Mouse (Mus musculus) limb, embryonic 14.5 days (tissue): ENCODE measurements at regions not wholly inside any gene's neighbourhood (a gene's known extent, or its start where the extent isn't known, plus 50 kb on each side); places are given as distances from the start of the nearest gene placed in this dataset.
A peak's percentile ranks its signal among the peaks of the same experiment; 100 is the strongest.
"Not testable (repeated sequence)": the region's sequence is repeated elsewhere in the genome, so short reads cannot be mapped to it uniquely, and the experiment has no call there.

Source experiments
- ATAC-seq: fragments of 200-750 bp; cut with Nextera tagmentation; 2 replicates; pipeline ENCODE4 v1.8.0; 2017; ENCODE audit warnings: low read depth, moderate number of reproducible peaks, moderate TSS enrichment; ENCODE audit not compliant: low FRiP score
- DNase-seq: peaks from one replicate; pipeline ENCODE4 v3.0.0-alpha.2; 2015; ENCODE audit warnings: low spot score
- H3K27ac ChIP-seq: fragments of 300-500 bp; sonication (generic); replicated peaks from 2 replicates; pipeline ENCODE4 v1.5.1; 2014; ENCODE audit warnings: low read depth, mild to moderate bottlenecking, low read length, moderate library complexity, mixed read lengths
- H3K27me3 ChIP-seq: fragments of 300-500 bp; sonication (generic); 2 replicates; pipeline ENCODE4 v1.6.1; 2014; ENCODE audit warnings: low read length, mixed read lengths; ENCODE audit not compliant: control insufficient read depth, insufficient read depth
- H3K36me3 ChIP-seq: fragments of 300-500 bp; sonication (generic); 2 replicates; pipeline ENCODE4 v1.6.1; 2014; ENCODE audit warnings: mild to moderate bottlenecking, low read length, moderate library complexity, mixed read lengths; ENCODE audit not compliant: control insufficient read depth, insufficient read depth
- H3K4me1 ChIP-seq: fragments of 300-500 bp; sonication (generic); 2 replicates; pipeline ENCODE4 v1.6.1; 2014; ENCODE audit warnings: antibody characterized with exemption, low read length, mixed read lengths; ENCODE audit not compliant: control insufficient read depth, insufficient read depth
- H3K4me2 ChIP-seq: fragments of 300-500 bp; sonication (generic); replicated peaks from 2 replicates; pipeline ENCODE4 v1.6.1; 2014; ENCODE audit warnings: low read depth, mild to moderate bottlenecking, low read length, moderate library complexity; ENCODE audit not compliant: severe bottlenecking
- H3K4me3 ChIP-seq: fragments of 300-500 bp; sonication (generic); replicated peaks from 2 replicates; pipeline ENCODE4 v1.5.1; 2014; ENCODE audit warnings: low read length
- H3K9ac ChIP-seq: fragments of 300-500 bp; sonication (generic); 2 replicates; pipeline ENCODE4 v1.6.1; 2014; ENCODE audit warnings: mild to moderate bottlenecking, low read depth, low read length, moderate library complexity; ENCODE audit not compliant: severe bottlenecking
- H3K9me3 ChIP-seq: fragments of 300-500 bp; sonication (generic); 2 replicates; pipeline ENCODE4 v1.6.1; 2016; ENCODE audit warnings: low read length; ENCODE audit not compliant: control insufficient read depth
- POLR2A ChIP-seq: fragments of 200-500 bp; IDR thresholded peaks from 2 replicates; pipeline ENCODE4 v1.8.0; 2012; ENCODE audit warnings: inconsistent platforms, mild to moderate bottlenecking, moderate library complexity, borderline replicate concordance; ENCODE audit not compliant: insufficient read depth, insufficient read length; ENCODE audit errors: extremely low read depth
- WGBS: fragments of 180-500 bp; shearing (Covaris S2); extraction: QIAGEN DNeasy Blood & Tissue Kit; methylation state at CpG from one replicate; pipeline ENCODE4 v1.1.7; 2014; 5-methylcytosine and 5-hydroxymethylcytosine counted together

DNA sequence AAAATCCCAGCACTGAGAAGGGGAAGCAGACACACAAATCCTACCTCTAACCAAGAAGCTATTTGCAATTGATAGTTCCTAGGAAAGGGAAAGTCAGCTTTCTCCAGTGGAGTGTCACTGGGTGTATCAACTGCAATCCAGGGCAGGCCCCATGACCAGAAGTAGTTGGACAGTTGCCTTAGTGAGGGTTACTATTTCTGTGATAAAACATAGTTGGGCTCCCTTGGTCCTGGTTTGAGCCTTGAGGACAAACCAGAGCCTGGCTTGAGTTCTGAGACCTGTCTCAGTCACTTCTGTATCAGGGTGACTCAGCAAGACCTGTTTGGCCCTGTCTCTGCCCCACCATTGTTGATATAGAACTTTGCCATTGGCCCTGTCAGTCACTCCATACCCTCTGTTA lies 384.3 kb downstream of the Fut8 start:
- no peak overlapping the region for H3K9ac ChIP-seq
- no peaks in the 10 kb centered on the region for H3K9me3 ChIP-seq
- no peak for ATAC-seq
- no peak overlapping the region for H3K4me3 ChIP-seq
- H3K4me1 ChIP-seq, result no peaks in the 10 kb centered on the region
- no peak for TF ChIP-seq POLR2A
- no peak overlapping the region for H3K4me2 ChIP-seq
- H3K27ac ChIP-seq, result no peak overlapping the region
- no peaks in the 10 kb centered on the region for H3K36me3 ChIP-seq
- DNase-seq, result no peak
- no peaks in the 10 kb centered on the region for H3K27me3 ChIP-seq

DNA sequence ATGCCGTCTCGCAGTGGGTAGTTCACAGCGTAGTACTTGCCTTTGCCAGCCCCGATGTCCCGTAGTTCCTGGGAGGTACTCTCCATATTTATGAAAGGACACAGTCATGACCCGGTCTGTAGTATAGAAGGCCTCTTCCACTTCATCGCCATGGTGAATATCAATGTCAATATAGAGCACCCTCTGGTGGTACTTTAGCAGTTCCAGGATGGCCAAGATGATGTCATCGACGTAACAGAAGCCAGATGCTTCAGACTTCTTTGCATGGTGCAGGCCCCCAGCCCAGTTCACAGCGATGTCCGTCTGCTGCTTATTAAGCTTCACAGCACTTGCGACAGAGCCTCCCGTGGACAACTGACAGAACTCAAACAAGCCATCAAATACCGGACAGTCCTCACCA lies 386.4 kb downstream of the Fut8 start:
- 83% methylated on average over 13 of the region's 14 CpGs for WGBS
- not testable (repeated sequence) for H3K27ac ChIP-seq

DNA sequence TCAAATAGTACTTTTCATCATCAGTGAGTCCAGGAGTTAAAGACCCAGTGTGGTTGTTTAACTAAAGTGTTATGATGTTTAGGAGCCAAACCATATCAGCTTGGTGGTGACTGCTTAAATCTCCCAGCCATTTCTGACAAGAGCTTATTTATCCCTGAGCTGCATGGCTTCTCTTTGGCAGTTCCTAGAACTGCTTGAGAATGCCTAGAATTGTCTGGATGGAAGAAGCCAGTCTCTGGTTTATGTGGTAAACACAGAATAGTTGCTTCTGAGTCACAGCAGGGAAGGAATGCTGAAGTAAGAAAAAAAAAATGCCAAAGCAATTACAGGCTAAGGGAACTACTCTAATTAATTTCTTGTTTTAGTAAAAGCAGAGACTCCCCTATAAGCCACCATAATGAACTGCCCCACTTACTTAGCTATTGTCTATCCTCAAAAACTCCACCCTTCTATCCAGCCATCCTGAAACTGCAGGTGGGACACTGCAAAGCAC lies 390.5 kb downstream of the Fut8 start:
- H3K9me3 ChIP-seq, result no peaks in the 10 kb centered on the region
- no peak for TF ChIP-seq POLR2A
- H3K27me3 ChIP-seq, result no peaks in the 10 kb centered on the region
- H3K4me1 ChIP-seq, result no peaks in the 10 kb centered on the region
- H3K36me3 ChIP-seq, result no peaks in the 10 kb centered on the region
- no peak overlapping the region for H3K9ac ChIP-seq
- no peak overlapping the region for H3K4me3 ChIP-seq
- no peak overlapping the region for H3K4me2 ChIP-seq
- no peak overlapping the region for H3K27ac ChIP-seq
- ATAC-seq (no peak), DNase-seq (no peak)

More for the DNA sequence above, 386.4 kb downstream of the Fut8 start:
- not testable (repeated sequence) for ATAC-seq, H3K9me3 ChIP-seq, H3K4me1 ChIP-seq, DNase-seq, H3K4me2 ChIP-seq, H3K4me3 ChIP-seq, H3K27me3 ChIP-seq, H3K36me3 ChIP-seq, H3K9ac ChIP-seq

DNA sequence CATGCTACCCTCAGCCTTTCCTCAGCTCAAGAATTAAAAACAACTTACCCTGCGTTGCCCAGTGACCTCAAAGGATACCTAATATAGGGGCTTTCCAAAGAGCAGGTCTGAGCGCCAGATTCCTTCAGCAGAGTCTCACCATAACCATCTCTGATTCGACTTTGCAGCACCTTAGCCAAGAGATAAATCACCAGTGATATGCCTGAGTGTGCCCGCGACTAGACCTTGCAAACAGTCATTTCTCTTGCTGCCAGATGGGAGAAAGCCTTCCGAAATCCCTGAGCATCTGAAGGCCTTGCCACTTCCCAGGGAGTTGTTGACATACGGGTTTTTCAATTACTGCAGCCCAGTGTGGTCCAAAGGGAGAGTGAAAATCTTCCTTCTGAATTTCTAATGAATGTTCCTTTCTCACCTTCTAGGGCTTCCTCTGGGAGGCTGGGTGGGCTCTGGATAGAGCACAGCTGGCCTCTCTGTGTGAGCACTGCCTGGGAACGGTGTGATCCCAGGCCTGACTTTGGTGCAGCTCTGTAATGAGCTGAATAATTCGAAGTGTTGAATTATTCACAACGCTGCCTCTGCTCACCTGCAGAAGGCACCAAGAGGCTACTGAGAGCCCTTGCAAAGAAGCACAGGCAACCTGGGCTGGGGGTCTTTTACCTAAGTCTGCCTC lies 396.2 kb downstream of the Fut8 start:
- H3K9ac ChIP-seq, result no peak overlapping the region

DNA sequence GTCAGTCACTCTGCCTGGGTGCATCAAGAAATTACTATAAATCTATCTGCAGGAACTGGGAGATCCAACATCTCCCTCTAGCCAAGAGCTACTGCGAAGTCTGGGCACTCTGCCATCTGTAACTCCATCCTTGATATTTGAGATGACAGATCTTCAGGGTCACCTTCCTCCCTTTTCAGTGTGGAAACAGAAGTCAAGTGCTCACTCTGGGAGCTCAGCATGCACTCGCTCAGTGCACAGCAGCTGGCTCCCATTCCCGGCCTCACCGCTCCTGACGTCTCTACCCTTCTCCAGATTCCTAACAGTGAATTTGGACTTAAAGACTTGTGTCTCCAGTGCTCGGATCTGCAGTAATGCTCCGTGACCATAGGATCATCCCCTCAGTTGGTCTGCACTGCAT lies 400.3 kb downstream of the Fut8 start:
- Histone ChIP-seq H3K27me3 (no peaks in the 10 kb centered on the region), H3K36me3 (no peaks in the 10 kb centered on the region), H3K4me2 (no peak overlapping the region), H3K9ac (no peak overlapping the region), H3K4me3 (no peak overlapping the region), H3K27ac (no peak overlapping the region), H3K9me3 (no peaks in the 10 kb centered on the region), H3K4me1 (peaks cover 6% of the 10 kb centered on the region)
- peak; percentile 56 for DNase-seq
- WGBS, result 46% methylated on average over 7 of the region's 7 CpGs
- ATAC-seq, result peak; percentile 57
- TF ChIP-seq POLR2A, result no peak

More for the DNA sequence above, 396.2 kb downstream of the Fut8 start:
- no peak for TF ChIP-seq POLR2A
- Histone ChIP-seq H3K4me2 (no peak overlapping the region), H3K27me3 (no peaks in the 10 kb centered on the region), H3K4me1 (peaks cover 6% of the 10 kb centered on the region), H3K36me3 (no peaks in the 10 kb centered on the region), H3K27ac (no peak overlapping the region), H3K9me3 (no peaks in the 10 kb centered on the region), H3K4me3 (no peak overlapping the region)
- 39% methylated on average over 10 of the region's 10 CpGs for WGBS
- ATAC-seq, result no peak
- DNase-seq, result no peak

DNA sequence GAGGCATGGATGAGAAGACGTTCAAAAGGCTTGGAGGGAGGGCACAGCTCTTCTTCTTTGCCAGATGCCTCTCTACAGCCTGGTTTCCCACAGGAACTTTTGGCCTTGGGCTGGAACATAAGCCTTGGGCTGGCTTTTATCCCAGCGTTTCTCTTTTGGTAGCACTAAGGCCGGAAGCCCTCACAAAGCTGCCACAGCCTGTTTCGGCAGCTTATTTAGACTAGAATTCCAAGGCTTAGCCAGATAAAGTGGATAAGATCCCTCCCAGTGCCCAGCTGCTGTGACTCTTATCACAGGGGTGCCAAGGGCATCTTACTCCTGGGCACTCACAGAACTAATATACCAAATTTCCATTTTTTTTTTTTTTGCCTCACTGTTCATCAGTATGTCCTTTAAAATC lies 404.4 kb downstream of the Fut8 start:
- Histone ChIP-seq H3K9ac (no peak overlapping the region), H3K36me3 (no peaks in the 10 kb centered on the region), H3K27me3 (no peaks in the 10 kb centered on the region), H3K4me1 (peaks cover 6% of the 10 kb centered on the region), H3K4me3 (no peak overlapping the region), H3K4me2 (no peak overlapping the region), H3K9me3 (no peaks in the 10 kb centered on the region), H3K27ac (no peak overlapping the region)
- no peak for DNase-seq
- no peak for TF ChIP-seq POLR2A
- no peak for ATAC-seq
- WGBS, result 65% methylated on average over 4 of the region's 4 CpGs
